Mouse (Mus musculus): ENCODE measurements around the gene Uqcrc2.

Uqcrc2 gene

DNA sequence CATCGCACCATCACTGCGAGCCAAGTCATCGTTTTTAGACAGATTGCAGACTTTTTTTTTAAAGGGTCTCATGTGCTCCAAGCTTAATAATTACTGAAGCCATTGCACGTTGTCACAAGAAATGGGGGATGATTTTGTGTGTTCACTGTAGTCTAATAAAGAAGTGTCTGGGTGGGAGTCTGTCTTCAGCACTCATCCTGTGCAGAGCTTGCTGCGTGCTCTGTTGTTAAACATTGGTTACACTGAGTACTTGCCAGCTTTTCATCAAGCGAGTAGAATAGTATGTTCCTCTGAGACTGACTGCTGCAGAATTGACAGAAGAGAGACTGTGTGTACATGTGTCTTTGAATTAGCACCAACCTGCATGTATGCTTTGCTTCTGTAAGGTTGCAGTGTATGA lies 50.3 kb downstream of the Uqcrc2 start:
- DNase-seq (ENCODE audit: low read depth, low spot score): no peak

DNA sequence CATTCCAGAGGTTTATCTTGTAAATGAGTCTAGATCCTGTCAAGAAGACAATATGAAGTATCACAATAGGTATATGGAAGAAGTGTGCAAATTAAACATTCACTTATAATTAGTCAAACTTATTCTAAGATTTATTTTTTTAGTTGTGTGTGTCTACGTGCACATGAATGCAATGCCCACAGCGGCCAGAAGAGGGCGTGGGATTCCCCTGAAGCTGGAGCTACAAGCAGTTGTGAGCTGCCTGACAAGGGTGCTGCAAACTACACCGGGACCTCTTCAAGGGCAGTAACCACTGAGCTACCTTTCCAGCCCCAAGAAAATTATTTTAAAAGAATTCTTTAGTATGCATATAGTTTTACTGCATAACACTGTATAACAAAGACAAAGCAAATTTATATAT lies 55.7 kb downstream of the Uqcrc2 start:
- DNase-seq (ENCODE audit: low read depth, low spot score): peak; percentile 76

DNA sequence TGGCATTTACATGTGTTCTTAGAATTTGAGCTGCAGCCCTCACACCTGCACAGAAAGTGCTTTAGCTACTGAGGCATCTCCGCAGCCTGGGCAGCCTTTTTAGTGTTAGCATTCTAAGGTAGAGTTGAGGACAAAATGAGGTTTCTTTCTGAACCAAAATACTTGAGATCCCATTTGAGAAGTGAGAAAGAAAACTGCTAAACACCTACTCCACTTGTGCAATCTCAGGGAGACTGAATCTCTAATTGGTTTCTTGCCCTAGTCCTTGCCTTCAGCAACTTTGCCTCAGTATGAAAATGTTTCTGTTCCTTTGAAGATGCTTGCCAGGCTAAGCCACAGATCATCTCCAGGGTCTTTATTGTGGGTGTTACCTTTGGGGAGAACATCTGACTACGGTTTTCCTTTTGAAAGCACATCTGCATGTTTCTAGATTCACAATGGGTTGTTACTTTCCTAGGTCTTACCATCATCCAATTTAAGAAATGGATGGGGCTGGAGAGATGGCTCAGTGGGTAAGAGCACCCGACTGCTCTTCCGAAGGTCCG lies 58.9 kb downstream of the Uqcrc2 start:
- no peak for DNase-seq (ENCODE audit: low read depth, low spot score)

DNA sequence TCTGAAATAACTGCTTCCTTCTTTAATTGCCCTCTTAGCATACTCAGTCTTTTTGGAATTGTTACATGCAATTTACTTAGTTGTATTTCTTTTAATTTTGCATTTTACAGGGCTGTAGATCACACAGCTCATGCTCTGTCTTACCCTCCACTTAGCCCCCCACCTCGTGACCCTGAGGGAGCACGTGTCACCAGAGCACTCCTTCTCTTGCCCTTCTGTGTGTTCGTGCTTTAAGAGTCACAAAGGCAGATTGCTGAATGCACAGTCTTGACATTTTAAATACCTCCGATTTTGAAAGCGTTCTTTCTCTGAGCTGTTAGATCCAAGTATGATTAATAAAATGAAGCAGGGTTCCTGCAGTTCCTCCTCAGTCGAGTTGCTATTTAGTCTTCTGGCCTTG lies 60.2 kb downstream of the Uqcrc2 start:
- DNase-seq (ENCODE audit: low read depth, low spot score): no peak

DNA sequence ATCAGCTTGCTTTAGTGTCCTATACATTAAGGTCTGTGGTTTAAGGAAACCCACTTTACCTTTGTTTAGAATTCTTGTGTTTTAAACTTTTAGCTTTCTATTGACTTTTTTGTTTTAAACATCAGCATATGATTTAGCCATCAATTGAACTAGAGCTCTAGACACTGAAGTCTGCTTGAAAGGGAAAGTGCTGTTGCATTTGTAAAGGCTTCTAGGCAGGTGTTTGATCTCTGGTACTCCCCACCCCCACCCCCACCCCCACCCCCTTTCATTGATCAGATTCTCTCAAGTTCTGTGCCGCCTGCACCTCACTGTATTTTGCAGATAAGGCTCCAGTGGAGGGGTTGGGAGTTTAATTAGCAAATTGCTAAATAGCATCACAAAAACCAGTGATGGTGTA lies 60.7 kb downstream of the Uqcrc2 start:
- DNase-seq (ENCODE audit: low read depth, low spot score): peak; percentile 39

DNA sequence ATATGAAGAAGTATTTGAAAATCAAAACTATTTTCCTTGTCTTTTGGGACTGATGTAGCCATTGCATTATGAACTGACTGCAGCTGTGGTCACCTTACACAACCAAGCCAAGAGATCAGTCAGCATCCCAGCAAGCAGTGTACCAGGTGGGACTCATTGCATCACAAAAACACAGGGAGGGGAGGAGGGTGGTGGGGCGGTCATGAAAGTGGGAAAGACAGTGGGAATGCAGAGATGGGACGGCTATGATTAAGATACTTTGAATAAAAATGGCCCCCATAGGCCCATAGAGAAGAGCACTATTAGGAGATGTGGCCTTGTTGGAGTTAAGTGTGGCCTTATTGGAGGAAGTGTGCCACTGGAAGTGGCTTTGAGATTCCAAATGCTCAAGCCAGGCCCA lies 61.4 kb downstream of the Uqcrc2 start:
- peak; percentile 52 for DNase-seq (ENCODE audit: low read depth, low spot score)

DNA sequence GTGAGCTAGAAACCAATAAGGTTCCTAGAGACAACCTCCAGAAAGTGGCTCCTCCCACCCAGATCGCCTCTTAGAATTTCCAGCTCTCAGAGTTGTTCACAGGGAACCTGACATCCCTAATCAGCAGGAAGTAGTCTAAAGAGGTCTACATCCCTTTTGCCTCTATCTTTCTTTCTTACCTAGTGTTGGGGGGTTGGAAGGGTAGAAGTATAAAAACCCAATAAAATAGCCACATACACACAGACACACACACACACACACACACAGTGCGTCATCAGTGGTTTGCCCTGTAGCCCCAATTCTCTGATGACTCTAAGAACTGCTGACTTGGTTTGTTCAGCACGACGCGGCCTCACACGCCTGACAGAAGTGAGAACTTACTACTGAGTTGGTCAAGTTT lies 64.6 kb downstream of the Uqcrc2 start:
- DNase-seq (ENCODE audit: low read depth, low spot score): no peak

DNA sequence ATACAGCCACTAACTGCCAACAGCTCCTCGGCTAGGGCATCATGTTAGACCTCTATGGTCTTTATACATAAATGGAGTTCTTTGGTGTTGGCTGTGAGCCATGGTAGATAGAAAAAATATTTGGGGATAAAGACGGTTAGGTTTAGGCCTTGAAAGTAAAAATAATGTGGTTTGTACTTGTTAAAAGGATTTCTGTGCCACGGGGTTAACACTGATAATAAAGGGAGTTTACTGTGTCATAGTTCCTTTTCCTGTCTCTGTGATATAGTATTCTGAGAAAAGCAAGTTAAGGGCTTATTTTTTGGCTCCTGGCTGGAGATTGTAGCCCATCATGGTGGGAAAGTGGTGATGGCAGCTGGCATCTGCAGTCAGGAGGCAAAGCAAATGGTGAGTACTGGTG lies 68.9 kb downstream of the Uqcrc2 start:
- DNase-seq (ENCODE audit: low read depth, low spot score): no peak

Measured in R1 (cell line).